Mouse (Mus musculus) forebrain, postnatal 0 days (tissue): ENCODE data around the gene Gm17509. TPM values are rescaled to one million over a fixed set of nuclear protein-coding genes. Genes with fewer than 3 reads are reported as not detected.

ENCODE experiments used
- ATAC-seq: fragments of 200-750 bp; cut with Nextera tagmentation; 2 replicates; pipeline ENCODE4 v1.8.0; 2017; ENCODE audit warnings: mild to moderate bottlenecking, moderate library complexity
- DNase-seq: peaks from one replicate; pipeline ENCODE4 v3.0.0-alpha.2; 2015
- H3K27ac ChIP-seq: fragments of 300-500 bp; sonication (generic); 2 replicates; pipeline ENCODE4 v1.5.1; 2014; ENCODE audit warnings: low read depth, mild to moderate bottlenecking, antibody characterized with exemption, low read length, moderate library complexity, mixed read lengths
- H3K27me3 ChIP-seq: fragments of 300-500 bp; sonication (generic); 2 replicates; pipeline ENCODE4 v1.6.1; 2014; ENCODE audit warnings: mild to moderate bottlenecking, low read length, mixed read lengths; ENCODE audit not compliant: insufficient read depth
- H3K36me3 ChIP-seq: fragments of 300-500 bp; sonication (generic); 2 replicates; pipeline ENCODE4 v1.6.1; 2014; ENCODE audit warnings: mild to moderate bottlenecking, moderate library complexity; ENCODE audit not compliant: insufficient read depth
- H3K4me1 ChIP-seq: fragments of 300-500 bp; sonication (generic); 2 replicates; pipeline ENCODE4 v1.6.1; 2014; ENCODE audit warnings: antibody characterized with exemption; ENCODE audit not compliant: insufficient read depth
- H3K4me2 ChIP-seq: fragments of 300-500 bp; sonication (generic); 2 replicates; pipeline ENCODE4 v1.6.1; 2014; ENCODE audit warnings: low read depth, mild to moderate bottlenecking, moderate library complexity
- H3K4me3 ChIP-seq: fragments of 300-500 bp; sonication (generic); 2 replicates; pipeline ENCODE4 v1.5.1; 2014; ENCODE audit warnings: low read depth, low read length, mixed read lengths
- H3K9ac ChIP-seq: fragments of 300-500 bp; sonication (generic); 2 replicates; pipeline ENCODE4 v1.6.1; 2014; ENCODE audit warnings: mild to moderate bottlenecking
- H3K9me3 ChIP-seq: fragments of 300-500 bp; sonication (generic); 2 replicates; pipeline ENCODE4 v1.6.1; 2016; ENCODE audit warnings: low read length
- CTCF ChIP-seq: sonication (generic); IDR thresholded peaks from 2 replicates; pipeline ENCODE4 v1.5.1; 2016; ENCODE audit warnings: antibody characterized with exemption, control low read depth, low read depth
- WGBS: fragments of 180-500 bp; shearing (Covaris S2); extraction: QIAGEN DNeasy Blood & Tissue Kit; methylation state at CpG from one replicate; pipeline ENCODE4 v1.1.7; 2014; 5-methylcytosine and 5-hydroxymethylcytosine counted together
- polyA plus RNA-seq: library from polyadenylated mRNA; unstranded; fragments of >200 nt; fragmentation: Nextera tagmentation; extraction: Ambion mirVana; gene quantifications from 2 replicates; pipeline ENCODE4 v1.2.1, GENCODE M21; 2015
- total RNA-seq: library from RNA; depleted of rRNA; stranded (reverse); fragments of >200 nt; gene quantifications from 2 replicates; pipeline ENCODE4 v1.2.3, GENCODE M21; 2014; rRNA removed

The Gm17509 gene
- total RNA-seq (0.33 and 0.46 TPM in 2 replicates), polyA plus RNA-seq (0.07 and 0.09 TPM in 2 replicates)

- H3K4me2 ChIP-seq, result peak within 1 kb of the TSS; percentile 85
- peak; percentile 74 for DNase-seq
- no peak for TF ChIP-seq CTCF
- H3K9ac ChIP-seq, result peak within 1 kb of the TSS; percentile 87
- H3K27ac ChIP-seq, result 0 out of 2 replicates have a peak within 1 kb of the TSS, but pooled peaks have one; percentile 45
- no peaks in the 10 kb centered on the region for H3K36me3 ChIP-seq
- no peaks in the 10 kb centered on the region; the same call in 1 of the 2 replicates for H3K4me1 ChIP-seq
- peak within 1 kb of the TSS; percentile 76 for H3K4me3 ChIP-seq
- peak; percentile 95 for ATAC-seq
- H3K27me3 ChIP-seq, result no peaks in the 10 kb centered on the region
- no peaks in the 10 kb centered on the region for H3K9me3 ChIP-seq
- WGBS, result 4% methylated on average over 64 of the region's 67 CpGs
Observed at GRCm38 (mm10) chr13:117220501-117221321, at the start of gene Gm17509. Gene Gm17509 (minus strand): TSS chr13:117221075.

- H3K36me3 ChIP-seq, result no peaks in the 10 kb centered on the region
- H3K9ac ChIP-seq, result no peak overlapping the region
- H3K27ac ChIP-seq, result no peak overlapping the region
- WGBS, result 97% methylated on average over 14 of the region's 14 CpGs
- no peak for TF ChIP-seq CTCF
- no peak overlapping the region for H3K4me2 ChIP-seq
- no peak for DNase-seq
- no peaks in the 10 kb centered on the region for H3K9me3 ChIP-seq
- H3K27me3 ChIP-seq, result no peaks in the 10 kb centered on the region
- ATAC-seq, result no peak
- no peaks in the 10 kb centered on the region for H3K4me1 ChIP-seq
- no peak overlapping the region for H3K4me3 ChIP-seq
Observed at GRCm38 (mm10) chr13:117267963-117268362, 47.1 kb upstream of the Gm17509 start.

GRCm38 (mm10) chr13:117266156-117266555, 45.3 kb upstream of the Gm17509 start:
- ATAC-seq (no peak), DNase-seq (no peak)

GRCm38 (mm10) chr13:117260704-117261103, 39.8 kb upstream of the Gm17509 start:
- Histone ChIP-seq H3K4me2 (no peak overlapping the region), H3K9ac (no peak overlapping the region), H3K9me3 (no peaks in the 10 kb centered on the region), H3K27me3 (no peaks in the 10 kb centered on the region), H3K4me1 (no peaks in the 10 kb centered on the region), H3K27ac (no peak overlapping the region), H3K36me3 (no peaks in the 10 kb centered on the region), H3K4me3 (no peak overlapping the region)
- 87% methylated on average over 4 of the region's 4 CpGs for WGBS
- TF ChIP-seq CTCF, result no peak
- DNase-seq (no peak), ATAC-seq (no peak)

More at GRCm38 (mm10) chr13:117266156-117266555, 45.3 kb upstream of the Gm17509 start:
- Histone ChIP-seq H3K9ac (no peak overlapping the region), H3K9me3 (no peaks in the 10 kb centered on the region), H3K27me3 (no peaks in the 10 kb centered on the region), H3K4me2 (no peak overlapping the region), H3K4me1 (no peaks in the 10 kb centered on the region), H3K36me3 (no peaks in the 10 kb centered on the region), H3K4me3 (no peak overlapping the region), H3K27ac (no peak overlapping the region)
- 83% methylated on average over 2 of the region's 2 CpGs for WGBS
- no peak for TF ChIP-seq CTCF

GRCm38 (mm10) chr13:117242621-117243020, 21.7 kb upstream of the Gm17509 start:
- no peaks in the 10 kb centered on the region for H3K4me1 ChIP-seq
- DNase-seq (no peak), ATAC-seq (no peak)
- H3K9ac ChIP-seq, result no peak overlapping the region
- H3K4me2 ChIP-seq, result no peak overlapping the region
- no peak overlapping the region for H3K27ac ChIP-seq
- no peak overlapping the region for H3K4me3 ChIP-seq
- H3K9me3 ChIP-seq, result no peaks in the 10 kb centered on the region
- no peaks in the 10 kb centered on the region for H3K36me3 ChIP-seq
- no peaks in the 10 kb centered on the region for H3K27me3 ChIP-seq
- 90% methylated on average over 5 of the region's 5 CpGs for WGBS
- no peak for TF ChIP-seq CTCF

- no peak overlapping the region for H3K4me3 ChIP-seq
- H3K4me1 ChIP-seq, result no peaks in the 10 kb centered on the region
- no peaks in the 10 kb centered on the region for H3K36me3 ChIP-seq
- no peak for TF ChIP-seq CTCF
- H3K27me3 ChIP-seq, result no peaks in the 10 kb centered on the region
- H3K9me3 ChIP-seq, result no peaks in the 10 kb centered on the region
- DNase-seq (no peak), ATAC-seq (no peak)
- 87% methylated on average over 3 of the region's 3 CpGs for WGBS
- no peak overlapping the region for H3K9ac ChIP-seq
- H3K27ac ChIP-seq, result no peak overlapping the region
- H3K4me2 ChIP-seq, result no peak overlapping the region
Observed at GRCm38 (mm10) chr13:117242063-117242462, 21.2 kb upstream of the Gm17509 start.

- Histone ChIP-seq H3K9ac (no peak overlapping the region), H3K4me1 (no peaks in the 10 kb centered on the region), H3K36me3 (no peaks in the 10 kb centered on the region), H3K4me2 (no peak overlapping the region), H3K9me3 (no peaks in the 10 kb centered on the region), H3K27ac (no peak overlapping the region), H3K4me3 (no peak overlapping the region), H3K27me3 (no peaks in the 10 kb centered on the region)
- DNase-seq (no peak), ATAC-seq (no peak)
- WGBS, result 88% methylated on average over 4 of the region's 4 CpGs
- no peak for TF ChIP-seq CTCF
Observed at GRCm38 (mm10) chr13:117237111-117237510, 16.2 kb upstream of the Gm17509 start.
